Mouse (Mus musculus): Measurements from ENCODE around the gene Fam111a. TPM values are rescaled to one million over a fixed set of nuclear protein-coding genes. Genes with fewer than 3 reads are reported as not detected.
"Not testable (repeated sequence)": the region's sequence is repeated elsewhere in the genome, so short reads cannot be mapped to it uniquely, and the experiment has no call there.

Gene Fam111a
- total RNA-seq (2021) (1 to 10 TPM; 3.8 to 4.4 TPM), polyA plus RNA-seq (2012; rRNA removed) (0.09 and 0.18 TPM in 2 replicates)
- long read RNA-seq: 0 reads

DNA sequence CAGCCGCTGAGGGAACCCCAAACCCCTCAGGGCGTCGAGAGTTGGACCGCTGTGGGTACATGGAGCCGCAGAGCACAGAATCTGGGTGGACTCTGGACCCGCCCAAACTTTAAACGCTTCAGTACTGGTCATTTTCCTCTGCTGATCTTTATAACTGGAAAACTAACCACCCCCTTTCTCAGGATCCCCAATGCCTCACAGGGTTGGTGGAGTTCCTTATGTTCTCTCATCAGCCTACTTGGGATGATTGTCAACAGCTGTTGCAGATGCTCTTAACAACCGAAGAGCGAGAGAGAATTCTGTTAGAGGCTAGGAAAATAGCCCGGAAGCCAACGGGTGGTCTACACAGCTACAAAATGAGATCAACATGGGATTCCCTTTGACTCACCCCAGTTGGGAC lies at the start of gene Fam111a:
Gene Fam111a, plus strand, starts transcription at position 301 of the 400 bp plus-strand sequence.
- not testable (repeated sequence) for DNase-seq

DNA sequence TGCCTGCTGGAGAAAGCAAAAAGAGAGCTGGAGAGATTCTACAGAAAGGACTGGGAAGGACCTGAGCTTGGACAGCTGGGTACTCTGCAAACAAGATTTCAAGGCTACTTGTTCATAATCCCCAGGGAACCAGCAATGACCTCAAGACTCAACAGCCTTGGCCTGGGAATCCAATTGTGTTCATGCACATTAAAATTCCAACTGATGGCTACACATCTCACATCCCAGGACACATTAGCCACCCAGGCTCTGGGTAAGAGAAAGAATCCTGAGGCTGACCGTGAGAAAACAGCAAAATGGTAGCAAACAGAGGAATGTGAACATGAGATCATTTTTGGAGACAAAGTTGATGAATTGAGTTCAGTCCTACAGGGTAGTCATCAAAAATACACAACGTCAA lies 49.3 kb upstream of the Fam111a start:
- DNase-seq: no peak

DNA sequence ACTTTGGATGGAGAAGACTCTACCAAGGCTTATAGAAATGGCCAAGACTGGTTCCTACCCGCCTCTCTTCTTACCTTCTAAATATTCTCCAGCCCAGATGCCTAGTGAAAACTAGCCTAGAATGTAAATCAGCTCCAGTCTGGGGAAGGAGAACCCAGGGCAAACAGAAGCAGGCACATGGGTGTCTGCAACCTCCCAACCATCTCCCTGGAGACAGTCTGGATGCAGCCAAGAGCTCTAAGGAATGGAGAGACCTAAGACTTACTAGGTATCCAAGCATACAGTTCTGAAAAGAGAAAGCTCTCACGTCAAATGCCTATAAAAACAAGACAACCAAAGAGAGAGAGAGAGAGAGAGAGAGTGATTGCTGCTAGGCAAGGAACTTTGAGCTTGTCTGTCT lies 47.6 kb upstream of the Fam111a start:
- no peak for DNase-seq

DNA sequence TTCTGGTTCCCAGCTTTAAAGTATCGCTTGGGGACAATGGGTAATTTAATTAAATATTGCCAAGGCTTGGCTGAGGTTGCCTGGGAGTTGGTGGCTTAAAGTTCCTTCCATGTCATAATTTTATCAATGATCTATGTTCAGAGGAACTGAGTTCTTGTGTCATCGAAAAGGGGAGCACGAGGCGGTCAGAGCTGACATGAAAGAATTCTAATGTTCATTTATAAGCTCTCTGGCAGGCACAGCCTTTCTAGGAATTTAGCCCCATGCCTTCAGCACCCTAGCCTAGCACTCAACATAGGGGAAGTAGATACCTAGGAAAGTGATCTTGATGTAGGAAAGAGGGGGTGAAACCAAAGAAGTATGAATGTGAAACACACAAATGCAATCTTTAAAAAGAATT lies 47.2 kb upstream of the Fam111a start:
- DNase-seq: no peak

DNA sequence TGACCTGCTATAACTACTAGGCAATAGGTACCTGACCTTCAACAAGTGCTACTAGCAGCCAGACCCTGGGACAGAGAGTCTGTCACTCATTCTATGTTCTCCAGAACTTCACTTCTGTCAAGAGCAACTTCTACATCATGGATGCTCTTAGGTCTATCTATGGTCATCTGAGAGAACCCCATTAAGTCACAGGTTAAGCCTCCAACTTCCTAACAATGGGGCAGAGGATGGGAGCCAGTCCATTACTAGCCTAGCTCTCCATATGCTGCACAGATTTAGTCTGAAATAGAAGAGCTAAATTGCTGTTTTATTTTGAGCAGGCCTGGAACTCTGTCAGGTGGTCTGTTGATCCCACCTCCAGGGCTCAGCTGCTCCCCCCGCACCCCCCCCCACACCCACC lies 46.6 kb upstream of the Fam111a start:
- DNase-seq: no peak

DNA sequence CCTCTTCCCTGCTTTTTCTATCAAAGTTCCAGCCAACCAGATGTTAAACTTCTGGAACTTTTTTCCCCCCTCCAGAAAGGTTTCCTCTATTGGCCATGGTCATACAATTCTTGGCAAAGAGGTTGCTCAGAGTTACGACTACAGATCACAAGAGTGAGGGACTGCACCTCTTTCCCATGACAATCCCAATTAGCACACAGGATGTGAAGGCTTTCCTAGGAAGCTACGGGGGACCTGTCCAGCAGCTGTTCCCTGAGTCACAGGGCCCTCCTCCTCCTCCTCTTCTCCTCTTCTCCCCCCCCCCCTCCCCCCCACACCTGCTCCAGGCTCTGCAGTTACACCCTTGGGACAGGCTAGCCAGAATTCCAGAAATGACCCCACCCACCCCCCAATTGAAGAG lies 46.1 kb upstream of the Fam111a start:
- DNase-seq: no peak

DNA sequence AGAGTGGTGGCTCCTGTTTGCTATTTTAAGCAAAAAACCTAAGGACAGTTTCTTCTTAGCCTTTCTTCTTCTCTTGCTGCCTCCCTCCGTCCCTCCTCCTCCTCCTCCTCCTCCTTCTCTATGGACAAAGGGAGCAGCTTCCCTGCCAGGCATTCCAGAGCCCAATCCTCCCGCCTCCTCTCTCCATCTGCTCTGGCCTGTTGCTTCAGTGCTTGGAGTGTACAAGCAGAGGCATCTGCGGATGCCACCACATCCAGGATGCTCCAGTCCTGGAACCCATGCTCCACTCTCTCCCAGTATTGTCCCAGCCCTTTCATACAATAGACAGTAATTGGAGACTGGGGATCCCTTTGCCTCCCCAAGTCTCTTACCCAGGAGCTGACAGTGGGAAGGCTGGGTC lies 45.4 kb upstream of the Fam111a start:
- no peak for DNase-seq

DNA sequence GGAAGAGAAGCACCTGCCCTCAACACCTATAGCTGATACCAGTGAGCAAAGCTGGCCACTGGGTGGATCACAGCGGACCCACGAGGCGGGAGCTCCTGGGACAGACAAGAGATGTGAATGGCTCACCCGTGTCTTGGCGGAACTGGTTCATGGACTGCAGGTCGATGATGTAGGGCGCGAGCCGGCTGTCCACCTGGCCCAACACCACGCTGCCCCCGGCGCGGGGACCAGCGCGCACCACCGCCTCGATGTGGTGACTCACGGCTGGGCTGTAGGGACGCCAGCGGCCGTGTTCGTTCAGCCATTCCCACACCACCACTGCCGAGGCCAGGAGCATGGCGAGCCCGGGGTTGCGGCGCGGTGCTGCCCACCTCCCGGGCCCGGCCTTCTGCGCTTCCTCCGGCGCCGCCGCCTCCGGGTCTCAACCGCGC lies 44.6 kb upstream of the Fam111a start:
- DNase-seq: peak; percentile 85

DNA sequence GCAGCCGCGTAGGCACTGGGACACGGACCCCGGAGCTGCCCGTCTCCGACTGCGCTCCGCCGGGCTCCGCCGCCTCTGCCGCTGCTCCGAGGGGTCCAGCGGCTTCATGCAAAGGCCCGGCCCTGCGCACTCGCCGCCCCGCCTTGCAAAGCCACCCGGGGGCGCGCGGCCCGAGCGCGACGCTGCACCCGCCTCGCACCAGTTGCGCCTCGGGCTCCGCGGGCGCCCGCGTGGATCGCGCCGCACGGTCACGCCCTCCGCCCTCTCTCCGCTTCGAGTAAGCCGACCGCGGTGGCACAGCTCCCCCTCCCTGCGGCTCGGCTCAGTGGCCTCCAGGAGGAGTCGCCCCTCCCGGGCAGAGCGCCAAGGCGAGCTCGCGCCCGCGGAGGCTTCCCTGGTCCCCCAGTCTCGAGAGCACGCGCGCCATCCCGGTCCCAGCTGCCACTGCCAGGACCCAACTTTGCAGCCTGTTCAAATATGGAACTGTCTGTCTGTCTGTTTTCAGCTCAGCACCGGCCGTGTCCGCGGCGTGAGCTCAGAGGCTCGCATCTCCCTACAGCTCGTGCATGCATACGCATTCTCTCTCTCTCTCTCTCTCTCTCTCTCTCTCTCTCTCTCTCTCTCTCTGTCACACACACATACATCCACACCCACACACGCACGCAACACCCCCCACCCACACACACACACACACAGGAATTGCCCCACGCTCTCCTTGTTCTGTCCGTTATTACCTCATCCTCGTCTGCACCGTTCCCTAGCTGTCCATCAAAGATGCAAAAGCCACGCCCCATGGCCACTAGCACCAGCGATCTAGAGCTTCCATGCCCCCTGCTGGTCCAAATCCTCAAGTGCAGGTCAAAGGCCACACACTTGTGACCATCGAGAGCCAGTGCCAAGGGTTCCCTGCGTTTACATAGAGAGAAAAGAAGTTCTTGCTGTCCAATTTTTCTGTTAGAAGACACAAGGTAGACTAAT lies 43.9 kb upstream of the Fam111a start, which contains the start of gene Dtx4:
Gene Dtx4, minus strand, starts transcription at position 85 of the 978 bp plus-strand sequence.
- peak; percentile 95 for DNase-seq

DNA sequence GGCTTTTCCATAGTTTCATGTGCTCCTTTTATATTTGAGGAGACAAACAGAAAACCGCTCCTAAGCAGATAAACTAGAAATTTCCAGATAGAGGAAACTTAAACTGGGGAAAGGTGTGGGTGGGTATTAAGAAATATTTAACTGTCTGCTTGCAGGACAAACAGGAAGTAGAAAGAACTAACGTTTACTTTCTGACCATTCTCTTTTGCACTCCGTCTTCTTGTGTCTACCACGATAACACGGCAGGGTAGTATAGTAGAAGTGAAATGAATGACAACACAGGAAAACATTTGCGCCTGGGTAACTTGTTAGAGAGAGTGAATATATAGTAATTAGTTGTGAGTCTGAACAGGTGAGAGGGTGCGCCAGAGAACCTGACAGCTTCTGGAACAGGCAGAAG lies 42.8 kb upstream of the Fam111a start:
- no peak for DNase-seq

DNA sequence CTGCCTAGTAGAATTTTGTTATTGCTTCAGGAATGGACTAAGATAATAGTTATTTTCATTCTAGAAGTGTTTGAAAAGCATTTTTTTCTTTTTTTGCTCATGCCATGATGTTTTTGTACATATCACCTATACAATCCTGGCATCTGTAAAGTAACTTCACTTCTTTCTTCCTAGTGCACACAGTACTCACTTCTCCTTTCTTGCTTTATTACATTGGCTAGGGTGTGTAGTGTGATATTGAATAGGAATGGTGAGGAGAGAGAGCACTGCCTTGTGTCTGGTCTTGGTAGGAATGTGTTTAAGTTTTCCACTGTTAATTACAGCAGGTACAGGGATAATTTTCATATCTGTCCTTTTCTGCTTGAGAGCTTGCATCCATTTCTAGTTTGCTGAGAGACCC lies 30.9 kb upstream of the Fam111a start:
- DNase-seq: no peak

DNA sequence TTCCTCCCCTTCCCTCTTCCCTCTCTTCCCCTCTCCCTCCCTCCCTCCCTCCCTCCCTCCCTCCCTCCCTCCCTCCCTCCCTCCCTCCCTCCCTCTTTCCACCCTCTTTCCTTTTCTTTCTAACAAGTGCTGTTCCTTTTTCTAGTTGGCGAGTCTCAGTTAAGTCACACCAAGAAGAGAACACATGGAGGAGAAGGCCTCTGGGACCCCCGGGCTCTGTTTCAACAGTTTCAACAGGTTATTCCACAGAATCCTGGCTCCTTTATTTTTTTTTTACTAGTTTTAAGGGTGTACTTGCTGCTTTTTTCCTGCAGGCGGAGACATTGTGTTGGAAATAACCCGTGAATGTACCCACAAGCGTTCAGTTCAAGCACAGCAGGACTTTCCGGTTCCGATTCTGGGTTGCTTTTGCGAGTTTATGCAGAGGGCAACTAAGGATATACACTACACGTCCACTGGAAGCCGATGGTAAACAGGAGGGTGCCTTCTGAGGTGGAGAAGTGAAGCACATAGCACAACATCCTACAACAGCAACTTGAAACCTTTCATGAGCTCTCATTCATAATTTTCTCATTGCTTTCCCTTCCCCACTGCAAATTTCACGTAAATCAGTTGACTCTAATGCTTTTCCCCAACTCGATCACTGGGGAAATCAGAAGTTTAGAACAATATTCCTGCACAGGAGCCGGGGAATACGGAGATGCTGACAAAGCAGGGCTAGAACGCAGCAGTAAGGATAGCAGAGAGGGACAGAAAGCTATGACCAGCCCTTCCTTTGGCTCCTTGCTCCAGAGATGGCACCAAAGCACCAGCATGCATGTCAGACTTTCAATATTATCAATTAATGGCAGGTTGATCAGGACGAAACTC lies 27.6 kb upstream of the Fam111a start:
- DNase-seq: peak; percentile 57

DNA sequence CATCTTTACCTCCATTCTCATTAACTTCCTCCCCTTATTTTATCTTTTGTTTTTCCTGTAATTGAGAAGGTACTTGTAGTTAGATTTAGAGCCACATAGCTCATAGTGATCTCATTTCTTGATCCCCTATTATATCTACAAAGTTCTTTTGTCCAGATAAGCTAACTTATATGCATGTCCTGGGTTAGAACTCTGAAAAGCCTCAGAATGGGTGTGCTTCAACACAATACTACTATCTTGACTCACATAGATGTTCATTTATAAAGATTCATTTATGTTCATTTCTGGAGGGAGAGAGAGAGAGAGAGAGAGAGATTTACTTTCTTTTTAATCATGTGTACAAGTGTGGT lies 27.0 kb upstream of the Fam111a start:
- no peak for DNase-seq

DNA sequence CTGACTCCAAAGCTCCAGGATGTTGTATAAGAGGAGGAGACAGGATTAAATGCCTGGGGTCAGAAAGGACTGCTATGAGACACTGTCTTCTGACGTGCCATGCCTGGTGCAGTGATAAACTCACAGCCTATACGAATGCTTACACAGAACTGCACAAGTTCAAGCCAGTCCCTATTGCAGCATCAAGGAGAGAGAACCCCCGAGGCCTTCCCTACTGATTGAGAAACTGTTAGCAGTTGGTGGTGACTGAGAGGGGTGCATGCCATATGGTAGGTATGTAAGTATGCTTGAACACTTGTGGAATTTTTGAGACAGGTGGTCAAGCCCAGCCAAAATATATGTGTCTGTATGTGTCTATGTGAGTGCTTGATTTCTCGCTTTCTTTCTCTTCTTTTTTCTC lies 22.2 kb upstream of the Fam111a start:
- DNase-seq: no peak

DNA sequence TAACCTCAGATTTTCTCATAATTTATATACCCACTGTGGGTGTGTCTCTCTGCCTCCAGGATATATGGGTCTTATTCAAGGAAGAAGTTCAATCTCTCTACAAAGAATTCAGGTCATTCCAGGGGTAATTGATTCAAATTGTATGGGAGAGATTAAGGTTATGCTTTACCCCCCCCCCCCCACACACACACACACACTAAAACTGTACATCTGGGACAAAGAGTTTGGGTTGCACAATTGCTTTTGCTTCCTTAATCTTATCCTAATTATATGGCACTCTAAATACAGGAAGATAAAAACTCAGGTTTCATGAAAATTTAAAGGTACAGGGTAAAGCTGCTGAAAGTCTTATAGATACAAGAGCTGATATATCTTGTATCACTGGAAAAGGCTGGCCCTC lies 8.4 kb upstream of the Fam111a start:
- DNase-seq: no peak

DNA sequence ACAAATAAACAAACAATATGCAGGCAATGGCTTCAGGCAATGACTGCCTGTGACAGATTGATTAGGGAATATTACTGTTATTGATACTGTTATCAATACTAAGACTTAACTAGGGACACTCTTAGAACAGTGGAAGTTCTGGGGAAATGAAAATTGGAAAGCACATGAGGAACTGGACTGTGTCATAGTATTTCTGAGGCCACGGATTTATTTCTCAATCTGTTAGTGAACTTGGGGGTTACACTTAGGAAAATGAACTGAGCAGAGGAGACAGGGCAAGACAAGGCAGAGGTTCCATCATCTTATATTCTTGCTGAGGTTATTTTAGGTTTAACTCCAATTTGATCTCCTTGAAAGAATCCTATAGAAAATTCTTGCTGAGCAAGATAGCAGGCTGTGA lies 5.6 kb upstream of the Fam111a start:
- DNase-seq: no peak

DNA sequence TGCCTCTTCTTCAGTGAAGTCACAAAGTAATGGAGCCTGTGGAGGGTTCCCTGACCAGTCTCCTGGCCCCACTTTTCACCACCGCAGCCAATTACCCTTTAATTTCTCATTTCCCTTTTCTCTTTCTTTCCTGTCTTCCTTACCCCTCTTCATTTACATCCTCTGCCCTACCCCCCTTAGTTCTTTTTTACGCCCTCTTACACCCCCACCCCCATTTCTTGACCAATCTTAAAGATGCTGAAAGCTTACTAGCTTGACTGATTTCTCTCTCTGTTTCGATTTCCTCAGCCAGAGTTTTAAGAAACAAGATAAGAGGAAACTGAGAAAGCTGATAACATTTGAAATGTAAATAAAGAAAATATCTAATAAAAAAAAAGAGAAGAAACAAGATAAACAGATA lies 4.8 kb upstream of the Fam111a start:
- DNase-seq: no peak

DNA sequence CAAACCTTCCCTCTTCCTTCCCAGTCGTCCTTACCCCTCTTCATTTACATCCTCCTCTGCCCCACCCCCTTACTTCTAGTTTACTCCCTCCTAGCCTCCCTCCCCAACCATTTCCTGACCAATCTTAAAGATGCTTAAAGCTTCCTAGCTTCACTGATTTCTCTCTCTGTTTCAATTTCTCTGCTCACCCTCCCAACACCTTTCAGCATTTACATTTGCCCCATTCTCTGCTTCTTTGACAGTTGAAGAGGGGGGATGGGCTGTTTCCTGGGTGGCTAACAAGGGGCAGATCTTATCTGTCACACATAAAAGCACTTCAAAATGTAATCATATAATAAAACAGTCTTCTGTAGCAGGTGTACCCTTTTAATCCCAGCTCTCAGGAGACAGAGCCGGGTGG lies 3.9 kb upstream of the Fam111a start:
- no peak for DNase-seq

DNA sequence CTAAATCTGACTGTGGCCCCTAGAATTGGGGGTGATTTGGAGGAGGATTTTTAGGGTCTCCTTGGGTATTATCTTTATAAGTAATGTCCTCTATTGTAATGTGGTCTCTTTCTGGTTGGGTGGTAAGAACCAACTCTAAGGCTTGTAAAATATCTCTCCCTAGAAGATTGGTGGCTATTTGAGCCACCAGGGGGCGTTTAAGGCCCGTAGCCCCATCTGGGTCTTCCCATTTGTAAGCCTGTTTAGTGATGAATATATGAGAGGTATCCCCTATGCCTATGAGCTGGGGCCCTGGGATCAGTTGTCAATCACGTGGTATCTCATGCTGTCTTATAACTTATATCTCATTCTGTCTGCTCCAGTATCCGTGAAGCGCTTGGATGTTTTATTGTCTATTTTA lies 3.6 kb downstream of the Fam111a start:
- peak; percentile 20 for DNase-seq

DNA sequence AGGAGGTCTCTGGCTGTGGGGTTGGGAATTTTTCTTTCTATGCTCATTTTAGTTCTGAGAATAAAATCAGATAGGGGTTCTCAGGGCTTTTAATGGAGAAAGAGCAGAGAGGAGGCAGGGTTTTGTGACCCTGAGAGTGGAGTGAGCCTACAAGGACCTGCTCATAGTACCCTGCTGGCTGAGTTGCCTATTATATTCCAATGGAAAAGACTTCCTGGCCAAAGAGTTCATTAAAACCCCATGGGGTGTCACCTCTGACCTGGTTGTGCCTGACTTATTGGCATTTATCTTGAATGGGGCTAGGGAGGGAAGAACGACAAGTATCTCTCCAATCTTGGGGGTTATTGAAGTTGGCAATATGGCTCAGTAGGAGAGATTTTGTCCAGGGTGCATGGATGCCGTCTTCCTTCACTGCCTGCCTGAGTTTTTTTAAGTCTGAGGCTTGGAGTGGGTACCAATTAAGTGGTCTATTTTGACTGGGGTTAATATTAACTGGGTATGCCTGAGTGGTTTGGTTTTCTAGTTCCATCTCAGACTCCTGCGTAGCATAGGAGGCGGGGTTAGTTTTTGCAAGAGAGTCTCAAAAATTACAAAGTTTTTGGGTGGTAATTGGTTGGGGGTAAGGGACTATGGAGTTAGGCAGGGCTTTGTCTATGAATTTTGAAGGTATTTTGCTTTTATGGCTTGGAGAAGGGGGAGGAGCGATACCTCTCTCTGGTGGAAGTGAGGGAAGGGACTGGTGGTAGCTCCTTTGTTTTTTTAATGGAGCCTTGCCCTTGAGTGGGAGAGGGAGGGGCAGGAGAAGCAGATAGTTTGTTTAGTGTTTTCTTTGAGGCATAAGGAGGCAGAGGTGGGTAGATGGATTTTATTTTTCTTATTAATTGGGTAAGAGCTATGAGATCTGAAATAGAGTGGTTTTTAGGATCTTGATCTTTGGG lies 4.7 kb downstream of the Fam111a start:
- no peak for DNase-seq

DNA sequence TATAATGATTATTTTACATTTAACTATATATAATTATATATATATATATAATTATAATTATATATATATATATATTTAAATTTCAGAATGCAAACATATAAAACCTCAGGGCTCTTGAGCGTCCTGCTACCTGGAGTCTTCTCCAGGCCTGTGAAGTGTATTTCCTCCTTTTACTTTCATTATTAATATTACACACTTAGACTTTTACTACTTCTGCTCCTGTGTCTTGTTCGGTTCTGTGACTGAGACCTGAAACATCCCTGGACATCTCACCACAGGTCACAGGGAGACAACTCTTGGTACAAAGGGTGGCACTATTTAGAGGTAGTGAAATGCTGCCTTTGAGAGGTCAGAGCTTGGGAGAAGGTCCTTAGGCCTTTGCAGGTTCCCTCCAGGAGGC lies 10.8 kb downstream of the Fam111a start:
- DNase-seq: no peak

DNA sequence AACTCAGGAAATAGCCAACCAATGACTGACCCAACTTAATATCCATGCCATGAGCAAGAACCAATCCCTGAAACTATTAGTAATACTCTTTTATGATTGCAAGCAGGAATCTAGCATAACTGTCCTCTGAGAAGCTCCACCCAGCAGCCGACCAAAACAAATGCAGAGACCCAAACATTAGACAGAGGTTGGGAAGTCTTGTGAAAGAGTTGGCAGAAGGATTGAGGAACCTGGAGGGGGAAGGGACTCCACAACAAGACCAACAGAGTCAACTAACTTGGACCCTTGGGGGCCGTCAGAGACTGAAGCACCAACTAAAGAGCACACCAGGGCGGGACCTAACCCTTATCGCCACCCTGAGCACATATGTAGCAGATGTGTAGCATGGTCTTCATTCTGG lies 12.7 kb downstream of the Fam111a start:
- no peak for DNase-seq
